Mouse (Mus musculus): ENCODE measurements at regions not wholly inside any gene's neighbourhood (a gene's known extent, or its start where the extent isn't known, plus 50 kb on each side); places are given as distances from the start of the nearest gene placed in this dataset.

GRCm38 (mm10) chr15:97169381-97169780 lies 77.5 kb upstream of the Pced1b start:
- TF ChIP-seq FLI1 (IDR thresholded peaks at IDR 0.05; ENCODE audit: low read length) (no peak), GATA1 (IDR thresholded peaks at IDR 0.05; ENCODE audit: borderline replicate concordance, low read length) (no peak)

Measured in megakaryocyte, embryonic 14.5 days (primary cell).